Mouse (Mus musculus) hindbrain, embryonic 13.5 days (tissue): ENCODE results near the gene Vmn2r73. TPM values are rescaled to one million over a fixed set of nuclear protein-coding genes. Genes with fewer than 3 reads are reported as not detected.
"Not testable (repeated sequence)": the region's sequence is repeated elsewhere in the genome, so short reads cannot be mapped to it uniquely, and the experiment has no call there.

Experiments used
- ATAC-seq: fragments of 200-750 bp; cut with Nextera tagmentation; 2 replicates; pipeline ENCODE4 v1.8.0; 2017; ENCODE audit warnings: moderate TSS enrichment; ENCODE audit not compliant: low FRiP score
- H3K27ac ChIP-seq: fragments of 300-500 bp; sonication (generic); 2 replicates; pipeline ENCODE4 v1.5.1; 2015; ENCODE audit warnings: inconsistent platforms, mild to moderate bottlenecking, moderate library complexity
- H3K27me3 ChIP-seq: fragments of 300-500 bp; sonication (generic); 2 replicates; pipeline ENCODE4 v1.6.1; 2015; ENCODE audit warnings: mild to moderate bottlenecking, inconsistent platforms
- H3K36me3 ChIP-seq: fragments of 300-500 bp; sonication (generic); 2 replicates; pipeline ENCODE4 v1.6.1; 2015; ENCODE audit warnings: mild to moderate bottlenecking, inconsistent platforms
- H3K4me1 ChIP-seq: fragments of 300-500 bp; sonication (generic); replicated peaks from 2 replicates; pipeline ENCODE4 v1.6.1; 2015; ENCODE audit warnings: inconsistent platforms
- H3K4me2 ChIP-seq: fragments of 300-500 bp; sonication (generic); 2 replicates; pipeline ENCODE4 v1.6.1; 2015; ENCODE audit warnings: inconsistent platforms, mild to moderate bottlenecking, moderate library complexity
- H3K4me3 ChIP-seq: fragments of 300-500 bp; sonication (generic); 2 replicates; pipeline ENCODE4 v1.5.1; 2015; ENCODE audit warnings: mild to moderate bottlenecking, inconsistent platforms
- H3K9ac ChIP-seq: fragments of 300-500 bp; sonication (generic); 2 replicates; pipeline ENCODE4 v1.6.1; 2015; ENCODE audit warnings: mild to moderate bottlenecking, inconsistent platforms
- H3K9me3 ChIP-seq: fragments of 300-500 bp; sonication (generic); 2 replicates; pipeline ENCODE4 v1.6.1; 2016; ENCODE audit warnings: inconsistent platforms
- WGBS: fragments of 180-500 bp; shearing (Covaris S2); methylation state at CpG from one replicate; pipeline ENCODE4 v1.1.7; 2015; 5-methylcytosine and 5-hydroxymethylcytosine counted together
- polyA plus RNA-seq: library from polyadenylated mRNA; unstranded; fragments of >200 nt; fragmentation: Nextera tagmentation; extraction: Ambion mirVana; gene quantifications from 2 replicates; pipeline ENCODE4 v1.2.1, GENCODE M21; 2015

The Vmn2r73 gene
- polyA plus RNA-seq, result not detected in 2 replicates

DNA sequence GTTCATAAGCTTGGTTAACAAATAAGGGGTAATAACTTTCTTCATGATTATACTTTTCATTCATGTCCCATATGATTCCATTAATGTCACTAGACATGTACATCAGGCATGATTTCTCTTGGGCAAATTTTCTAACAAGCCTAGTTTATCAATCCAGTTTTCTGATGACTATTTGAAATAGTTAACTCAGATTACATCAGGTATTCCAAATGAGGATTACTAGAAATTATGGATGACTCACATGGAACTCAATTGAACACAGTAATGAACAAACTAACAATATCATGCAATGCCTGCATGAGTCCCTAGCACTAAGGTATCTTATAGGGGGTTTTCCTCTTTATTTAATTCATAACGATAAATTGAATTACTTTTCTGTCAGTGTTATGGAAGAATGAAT is at the start of gene Vmn2r73:
Vmn2r73 (minus strand) TSS at position 101 of the 400 bp plus-strand sequence.
- no peaks in the 10 kb centered on the region for H3K4me1 ChIP-seq
- no peak within 1 kb of the TSS for H3K27ac ChIP-seq
- no peak within 1 kb of the TSS for H3K9ac ChIP-seq
- H3K27me3 ChIP-seq, result no peaks in the 10 kb centered on the region
- H3K4me3 ChIP-seq, result no peak within 1 kb of the TSS
- H3K9me3 ChIP-seq, result no peaks in the 10 kb centered on the region
- no peaks in the 10 kb centered on the region for H3K36me3 ChIP-seq
- H3K4me2 ChIP-seq, result no peak within 1 kb of the TSS
- ATAC-seq, result no peak
- WGBS, result 85% methylated on average over 1 of the region's 1 CpGs

DNA sequence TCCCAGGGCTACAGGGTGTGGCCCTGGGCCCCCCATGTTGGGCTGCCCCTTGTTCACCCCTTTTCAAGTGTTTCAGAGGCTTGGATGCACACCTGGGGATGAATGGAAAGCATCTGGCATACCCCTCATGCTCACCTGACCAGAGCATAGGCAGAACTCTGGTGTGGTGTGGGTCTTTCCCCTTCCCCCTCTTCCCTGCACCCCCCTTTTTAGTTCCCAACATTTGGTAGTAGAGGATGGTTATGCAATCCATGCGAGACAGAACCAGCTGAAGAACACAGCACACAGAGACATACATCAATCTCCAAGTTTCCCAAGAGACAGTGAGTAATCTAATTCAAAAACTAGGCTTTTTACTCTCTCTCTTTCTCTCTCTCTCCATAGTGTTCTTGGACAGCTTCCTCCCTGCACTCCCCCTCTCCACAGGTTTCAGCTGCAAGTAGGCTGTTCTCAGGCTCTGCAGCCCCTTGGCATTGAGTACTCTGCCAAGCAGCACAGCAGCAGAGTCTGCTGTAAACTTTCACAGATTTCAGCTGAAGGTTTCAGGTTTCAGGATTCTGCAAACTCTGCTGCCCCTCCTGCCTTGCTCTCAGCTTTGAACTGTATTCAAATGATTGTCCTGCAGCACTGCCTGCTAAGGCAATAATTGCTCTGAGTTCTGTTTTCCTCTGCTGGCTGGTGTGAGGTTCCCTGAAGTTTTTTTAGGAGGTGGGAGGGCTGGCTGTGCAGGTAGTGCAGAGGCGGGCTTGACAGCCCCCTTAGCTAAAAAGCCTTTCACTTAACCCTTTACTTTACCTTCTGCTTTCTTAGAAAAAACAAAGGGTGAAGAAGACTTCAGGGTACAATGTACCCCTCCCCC is 35.7 kb downstream of the Vmn2r73 start:
- WGBS, result 18% methylated on average over 2 of the region's 2 CpGs

DNA sequence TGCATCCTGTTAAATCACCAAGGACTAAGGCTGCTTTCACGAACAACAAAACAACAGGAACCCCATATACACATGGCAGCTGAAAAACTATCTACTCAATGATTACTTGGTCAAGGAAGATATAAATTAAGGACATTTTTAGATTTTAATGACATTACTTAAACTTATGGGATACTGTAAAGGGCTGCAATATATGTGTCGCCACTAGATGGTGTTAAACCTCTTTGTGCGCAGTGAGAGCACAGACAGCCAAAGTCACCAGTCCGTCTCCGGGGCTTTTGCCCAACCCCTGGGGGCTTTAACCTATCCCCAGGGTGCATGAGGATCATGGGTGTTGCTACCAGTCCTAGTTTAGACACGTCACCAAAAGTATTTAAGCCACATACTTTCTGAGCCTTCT is 58.0 kb downstream of the Vmn2r73 start:
- not testable (repeated sequence) for H3K27ac ChIP-seq, ATAC-seq, H3K9ac ChIP-seq, H3K4me3 ChIP-seq, H3K4me1 ChIP-seq, H3K36me3 ChIP-seq, H3K9me3 ChIP-seq, H3K27me3 ChIP-seq, H3K4me2 ChIP-seq
- 8% methylated on average over 6 of the region's 6 CpGs for WGBS

More for the DNA sequence above, 35.7 kb downstream of the Vmn2r73 start:
- H3K9ac ChIP-seq, result no peak overlapping the region
- no peaks in the 10 kb centered on the region for H3K27me3 ChIP-seq
- no peaks in the 10 kb centered on the region for H3K36me3 ChIP-seq
- no peak overlapping the region for H3K27ac ChIP-seq
- no peaks in the 10 kb centered on the region for H3K4me1 ChIP-seq
- H3K9me3 ChIP-seq, result peaks cover 8% of the 10 kb centered on the region; the same call in 1 of the 2 replicates
- no peak for ATAC-seq
- no peak overlapping the region for H3K4me3 ChIP-seq
- no peak overlapping the region for H3K4me2 ChIP-seq

Other genes with a start within 250 kb of the Vmn2r73 start
- gene Vmn2r72, start 121.2 kb downstream of the Vmn2r73 start, polyA plus RNA-seq, result not detected in 2 replicates
- not detected in 2 replicates for gene Vmn2r74, start 85.4 kb upstream of the Vmn2r73 start, polyA plus RNA-seq